Mouse (Mus musculus): ENCODE results near the gene Npnt. TPM values are rescaled to one million over a fixed set of nuclear protein-coding genes. Genes with fewer than 3 reads are reported as not detected.

Gene Npnt
- polyA plus RNA-seq, 1 experiment = 22.5 TPM

DNA sequence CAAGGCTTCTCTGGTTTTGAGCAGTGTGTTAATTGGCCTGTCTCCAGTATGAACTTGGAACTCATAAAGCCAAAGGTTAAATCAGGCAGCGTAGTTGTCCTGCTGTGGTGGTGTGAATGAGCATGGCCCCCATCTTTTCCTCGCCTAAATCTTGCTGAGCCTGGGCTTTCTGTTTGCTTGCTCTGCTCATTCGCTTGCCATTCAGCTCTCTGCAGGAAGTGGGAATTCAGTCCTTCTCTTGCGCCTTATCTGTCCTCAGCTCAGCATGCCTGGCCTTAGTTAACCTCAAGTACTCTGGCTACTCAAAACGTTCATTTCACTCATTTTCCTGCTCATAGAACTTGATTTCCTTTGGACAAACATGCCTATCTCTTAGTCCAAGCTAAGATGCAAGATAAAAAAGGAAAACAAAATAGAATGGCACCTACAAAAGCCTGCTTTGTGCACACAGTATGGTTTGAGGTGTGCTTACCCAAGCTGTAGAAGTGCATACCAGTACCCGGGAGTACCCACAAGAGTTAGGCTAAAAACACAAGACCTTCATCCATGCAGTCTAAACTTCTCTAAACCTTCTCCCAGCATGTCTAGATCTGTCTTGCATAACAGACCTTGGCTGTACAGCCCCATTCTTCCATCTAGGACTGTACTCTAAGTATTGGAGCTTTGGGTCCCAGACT lies 114.8 kb downstream of the Npnt start:
- Histone ChIP-seq H3K4me1 (ENCODE audit: control insufficient read depth, insufficient read depth, low read length) (no peaks in the 10 kb centered on the region), H3K27ac (ENCODE audit: insufficient read depth, low read length) (no peak overlapping the region), H3K4me3 (ENCODE audit: insufficient read depth, low read length) (no peak overlapping the region)
- TF ChIP-seq POLR2A (IDR thresholded peaks at IDR 0.05; ENCODE audit: extremely low read depth, insufficient read depth, low read length) (no peak), CTCF (IDR thresholded peaks at IDR 0.05; ENCODE audit: extremely low read depth, insufficient read depth, low read length) (no peak)

Other genes with a start within 250 kb of the Npnt start
- gene Ints12, start 141.5 kb upstream of the Npnt start, polyA plus RNA-seq (2012; rRNA removed) = 7.4 and 7.9 TPM in 2 replicates
- 3.7 and 4.0 TPM in 2 replicates for gene Gstcd, start 141.7 kb upstream of the Npnt start, polyA plus RNA-seq (2012; rRNA removed)

Measured in cortical plate, adult 2 months (tissue).